25 mouse cellular contexts compared by ENCODE assay signal in genomic region chr3:97590699-97591098, GRCm38 (mm10).
"Had no signal": no experiment of that assay in that cellular context is flagged by ENCODE, and none has a peak within 500 bp of the region (broad histone marks: within the 10 kb centered on the region; RNA-seq: fewer than 3 reads in every experiment).

No protein-coding gene starts in this region.

- H3K9ac ChIP-seq: limb, embryonic 13.5 days; liver, embryonic 12.5 days; liver, embryonic 15.5 days; lung, embryonic 15.5 days; midbrain, embryonic 13.5 days; neural tube, embryonic 12.5 days; neural tube, embryonic 15.5 days; stomach, embryonic 15.5 days had no signal

- H3K36me3 ChIP-seq: lung, embryonic 15.5 days; neural tube, embryonic 12.5 days; neural tube, embryonic 15.5 days had no signal

- ATAC-seq: inflammation-experienced regulatory T-cells, adult 6 months; intestine, embryonic 16.5 days; liver, embryonic 12.5 days; midbrain, embryonic 13.5 days; midbrain, embryonic 16.5 days had no signal

- H3K9me3 ChIP-seq: limb, embryonic 10.5 days; limb, embryonic 13.5 days; liver, embryonic 12.5 days; liver, embryonic 15.5 days; lung, embryonic 15.5 days; megakaryocyte, embryonic 14.5 days; midbrain, embryonic 10.5 days; midbrain, embryonic 13.5 days; neural tube, embryonic 12.5 days; neural tube, embryonic 15.5 days; stomach, embryonic 15.5 days had no signal

- H3K4me1 ChIP-seq: limb, embryonic 13.5 days; liver, embryonic 12.5 days; liver, embryonic 15.5 days; midbrain, embryonic 13.5 days; neural tube, embryonic 12.5 days; stomach, embryonic 15.5 days had no signal

- H3K27me3 ChIP-seq: limb, embryonic 13.5 days; liver, embryonic 12.5 days; liver, embryonic 15.5 days; lung, embryonic 15.5 days; megakaryocyte, embryonic 14.5 days; midbrain, embryonic 13.5 days; neural tube, embryonic 12.5 days; neural tube, embryonic 15.5 days; stomach, embryonic 15.5 days had no signal

- DNase-seq: kidney, postnatal 10 days; layer of hippocampus, adult 9-11 months; liver; lung, adult 18-20 months; lung, postnatal 10 days; lung, postnatal 36 days; right cerebral cortex, postnatal 4 days; spleen, adult 18-20 months; thymus, postnatal 36 days had no signal

- H3K4me3 ChIP-seq: layer of hippocampus, adult 2 months; limb, embryonic 10.5 days; limb, embryonic 13.5 days; liver, embryonic 12.5 days; liver, embryonic 15.5 days; lung, embryonic 15.5 days; megakaryocyte, embryonic 14.5 days; midbrain, embryonic 10.5 days; midbrain, embryonic 13.5 days; myocyte; neural tube, embryonic 12.5 days; neural tube, embryonic 15.5 days; stomach, embryonic 15.5 days had no signal

- H3K27ac ChIP-seq: layer of hippocampus, adult 2 months; limb, embryonic 10.5 days; limb, embryonic 13.5 days; liver, embryonic 12.5 days; liver, embryonic 15.5 days; lung, embryonic 15.5 days; midbrain, embryonic 10.5 days; midbrain, embryonic 13.5 days; neural tube, embryonic 12.5 days; neural tube, embryonic 15.5 days; stomach, embryonic 15.5 days had no signal

- H3K4me2 ChIP-seq: limb, embryonic 13.5 days; liver, embryonic 12.5 days; liver, embryonic 15.5 days; lung, embryonic 15.5 days; midbrain, embryonic 13.5 days; neural tube, embryonic 12.5 days; neural tube, embryonic 15.5 days; stomach, embryonic 15.5 days had no signal
